22 mouse cellular contexts compared by ENCODE assay signal in the genomic region with DNA sequence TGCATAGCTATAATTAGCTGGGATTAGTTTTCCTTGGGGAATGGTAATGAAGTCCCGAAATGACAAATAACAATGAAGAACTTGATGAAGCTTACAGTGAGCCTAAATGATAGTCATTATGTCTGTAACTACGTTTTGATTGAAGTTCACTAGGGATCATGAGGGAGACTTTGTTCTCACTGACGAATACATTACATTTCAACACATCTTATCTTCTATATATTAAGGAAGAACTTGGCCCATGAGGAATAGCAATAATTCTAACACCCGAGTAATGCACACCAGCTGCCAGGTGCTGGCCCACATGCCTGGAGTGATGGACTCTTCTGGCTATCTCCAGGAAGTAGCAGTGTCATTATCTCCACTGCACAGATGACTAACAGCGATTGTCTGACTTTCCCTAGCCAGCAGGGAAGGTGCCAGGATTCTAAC.
A peak's percentile ranks its signal among the peaks of the same experiment; 100 is the strongest.
DNase-seq lines count a peak whose midpoint lies in the region; ATAC-seq lines count a peak whose summit lies in the region.
"Had no signal": no experiment of that assay in that cellular context is flagged by ENCODE, and none has a peak within 500 bp of the region (broad histone marks: within the 10 kb centered on the region; RNA-seq: fewer than 3 reads in every experiment).

No protein-coding gene starts in this region.

- no peak overlapping the region for H3K27ac ChIP-seq in midbrain, embryonic 11.5 days (ENCODE audit: low read depth, low read length)
- no peak overlapping the region for H3K27ac ChIP-seq in midbrain, embryonic 10.5 days (replicated peaks)
- no peak overlapping the region for H3K27ac ChIP-seq in neural tube, embryonic 14.5 days (ENCODE audit: low read depth, low read length)
- H3K27ac ChIP-seq: embryonic facial prominence, embryonic 10.5 days; kidney, embryonic 15.5 days; layer of hippocampus, adult 2 months; limb, embryonic 12.5 days; liver, embryonic 14.5 days; neural tube, embryonic 12.5 days had no signal

- H3K4me1 ChIP-seq in midbrain, embryonic 11.5 days (ENCODE audit: control insufficient read depth, insufficient read depth, low read length), result peaks cover 7% of the 10 kb centered on the region
- H3K4me1 ChIP-seq in midbrain, embryonic 10.5 days, result peaks cover 25% of the 10 kb centered on the region
- no peaks in the 10 kb centered on the region for H3K4me1 ChIP-seq in neural tube, embryonic 14.5 days (ENCODE audit: control insufficient read depth, insufficient read depth, low read length)

- H3K4me3 ChIP-seq in midbrain, embryonic 11.5 days (ENCODE audit: low read depth, low read length), result no peak overlapping the region
- H3K4me3 ChIP-seq in midbrain, embryonic 10.5 days, result no peak overlapping the region
- no peak overlapping the region for H3K4me3 ChIP-seq in neural tube, embryonic 14.5 days (ENCODE audit: low read depth, low read length)
- H3K4me3 ChIP-seq: embryonic facial prominence, embryonic 10.5 days; erythroblast, embryonic 14.5 days; kidney, embryonic 15.5 days; layer of hippocampus, adult 2 months; limb, embryonic 12.5 days; neural tube, embryonic 12.5 days had no signal

- H3K36me3 ChIP-seq in midbrain, embryonic 11.5 days (ENCODE audit: control insufficient read depth, insufficient read depth, low read length), result no peaks in the 10 kb centered on the region
- H3K36me3 ChIP-seq in midbrain, embryonic 10.5 days, result no peaks in the 10 kb centered on the region
- no peaks in the 10 kb centered on the region for H3K36me3 ChIP-seq in neural tube, embryonic 14.5 days (ENCODE audit: control insufficient read depth, insufficient read depth, low read length)
- H3K36me3 ChIP-seq: embryonic facial prominence, embryonic 10.5 days; limb, embryonic 12.5 days; neural tube, embryonic 12.5 days had no signal

- no peak overlapping the region for H3K9ac ChIP-seq in midbrain, embryonic 11.5 days (ENCODE audit: low read length)
- no peak overlapping the region for H3K9ac ChIP-seq in neural tube, embryonic 14.5 days (replicated peaks; ENCODE audit: low read depth, low read length)
- H3K9ac ChIP-seq: kidney, embryonic 15.5 days; limb, embryonic 12.5 days; liver, embryonic 14.5 days; neural tube, embryonic 12.5 days had no signal

- ATAC-seq in midbrain, embryonic 11.5 days (ENCODE audit: low FRiP score), result no peak
- peak; percentile 69 for ATAC-seq in neural tube, embryonic 14.5 days (ENCODE audit: low read depth)
- ATAC-seq: intestine, embryonic 16.5 days; lung, postnatal 0 days; midbrain, embryonic 16.5 days had no signal

- peak; percentile 3 to 14 for DNase-seq in frontal cortex, postnatal 36 days (ENCODE audit: low spot score in 2 of 2)
- DNase-seq in frontal cortex, postnatal 14 days (ENCODE audit: low spot score in 2 of 2), result no peak
- DNase-seq in midbrain, embryonic 11.5 days (ENCODE audit: low spot score, missing footprints), result peak; percentile 8
- DNase-seq in midbrain, embryonic 10.5 days (ENCODE audit: low spot score), result no peak
- DNase-seq in Muller cell, postnatal 12 days (ENCODE audit: inconsistent ontology term), result peak; percentile 28
- DNase-seq in c-Kit-positive CD71-positive TER-119-positive erythroid progenitor cells, embryonic 14.5 days (ENCODE audit: low spot score), result no peak
- DNase-seq: B cell, adult 2 months; cerebellum, adult 11-12 months; cerebellum, postnatal 25 days; thymus, postnatal 4 days had no signal

- no peaks in the 10 kb centered on the region for H3K9me3 ChIP-seq in midbrain, embryonic 11.5 days (ENCODE audit: control insufficient read depth, low read length)
- H3K9me3 ChIP-seq in midbrain, embryonic 10.5 days (replicated peaks), result no peaks in the 10 kb centered on the region
- no peaks in the 10 kb centered on the region for H3K9me3 ChIP-seq in neural tube, embryonic 14.5 days (ENCODE audit: control insufficient read depth, low read length)
- H3K9me3 ChIP-seq: embryonic facial prominence, embryonic 10.5 days; kidney, embryonic 15.5 days; limb, embryonic 12.5 days; neural tube, embryonic 12.5 days had no signal

- H3K4me2 ChIP-seq in midbrain, embryonic 11.5 days, result no peak overlapping the region
- no peak overlapping the region for H3K4me2 ChIP-seq in neural tube, embryonic 14.5 days (ENCODE audit: low read depth, low read length)
- H3K4me2 ChIP-seq: heart, embryonic 11.5 days; kidney, embryonic 15.5 days; limb, embryonic 12.5 days; neural tube, embryonic 12.5 days had no signal

- WGBS in midbrain, embryonic 11.5 days, result 79% methylated on average over 5 of the region's 5 CpGs
- 83% methylated on average over 5 of the region's 5 CpGs for WGBS in midbrain, embryonic 10.5 days
- 39% methylated on average over 5 of the region's 5 CpGs for WGBS in neural tube, embryonic 14.5 days

- no peaks in the 10 kb centered on the region for H3K27me3 ChIP-seq in midbrain, embryonic 11.5 days (ENCODE audit: control insufficient read depth, insufficient read depth, low read length)
- peaks cover 19% of the 10 kb centered on the region for H3K27me3 ChIP-seq in midbrain, embryonic 10.5 days (ENCODE audit: low read depth, poor library complexity, severe bottlenecking)
- no peaks in the 10 kb centered on the region for H3K27me3 ChIP-seq in neural tube, embryonic 14.5 days (ENCODE audit: control insufficient read depth, insufficient read depth, low read length)
- H3K27me3 ChIP-seq: kidney, embryonic 15.5 days; limb, embryonic 12.5 days; neural tube, embryonic 12.5 days had no signal

Comparison
In these comparisons a context has a peak if more than half of its experiments do, and no peak if none do; other contexts are left out.
1. DNase-seq: peak in frontal cortex, postnatal 36 days (2 of 2), midbrain, embryonic 11.5 days (single experiment) and Muller cell, postnatal 12 days (single experiment); none in frontal cortex, postnatal 14 days (0 of 2), midbrain, embryonic 10.5 days (single experiment) and c-Kit-positive CD71-positive TER-119-positive erythroid progenitor cells, embryonic 14.5 days (single experiment).